Mouse (Mus musculus): Measurements from ENCODE around the gene Dnal4. TPM values are rescaled to one million over a fixed set of nuclear protein-coding genes. Genes with fewer than 3 reads are reported as not detected.

Gene Dnal4
- polyA plus RNA-seq, 1 experiment from 2014 or later = 28.6 TPM

DNA sequence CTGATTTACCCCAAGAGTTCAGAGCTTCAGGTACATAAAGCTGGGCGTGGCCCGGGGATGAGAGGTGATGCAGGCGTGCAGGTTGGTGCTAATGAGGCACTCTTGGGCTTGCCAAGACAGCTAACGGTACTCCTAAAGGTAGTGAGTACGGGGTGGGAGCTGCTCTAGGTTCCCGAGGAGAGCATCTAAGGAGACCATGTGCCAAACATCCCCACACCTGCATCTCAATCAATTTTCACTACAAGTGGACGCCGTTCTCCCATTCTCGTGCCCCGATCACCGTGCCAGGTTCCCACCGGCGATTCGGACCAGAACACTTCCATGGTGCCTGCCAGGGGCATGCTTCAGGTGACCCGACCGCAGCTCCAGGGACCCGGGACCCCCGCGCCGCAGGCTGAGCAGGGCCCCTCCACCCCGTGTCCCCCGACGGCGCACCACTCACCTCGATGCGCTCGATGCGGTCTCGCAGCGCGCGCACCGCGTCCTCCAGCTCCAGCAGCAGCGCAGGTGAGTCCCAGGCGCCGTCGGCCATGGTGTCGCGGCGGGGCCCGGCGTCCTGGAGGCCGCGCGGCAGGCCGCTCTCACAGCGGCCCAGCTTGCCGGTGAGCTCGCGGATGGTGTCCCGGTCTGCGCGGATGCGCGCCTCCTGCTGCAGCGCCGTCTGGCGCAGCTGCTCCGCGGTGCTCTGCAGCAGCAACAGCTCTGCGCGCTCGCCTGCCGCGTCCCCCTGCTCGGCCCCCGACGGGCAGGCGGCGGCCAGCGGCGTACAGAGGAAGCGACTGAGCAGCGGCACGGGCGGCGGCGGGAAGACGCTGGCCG is 26.1 kb upstream of the Dnal4 start:
- no peak for ATAC-seq (replicated peaks; ENCODE audit: low FRiP score)
- peak overlapping the region; percentile 71 for H3K4me2 ChIP-seq
- WGBS = 5% methylated on average over 78 of the region's 81 CpGs
- H3K9ac ChIP-seq (ENCODE audit: low read depth, low read length) = no peak overlapping the region
- H3K9me3 ChIP-seq (ENCODE audit: control insufficient read depth, low read length) = no peaks in the 10 kb centered on the region
- H3K27ac ChIP-seq (ENCODE audit: low read depth, low read length) = no peak overlapping the region
- no peaks in the 10 kb centered on the region for H3K36me3 ChIP-seq (ENCODE audit: control insufficient read depth, insufficient read depth, low read length)
- peaks cover 82% of the 10 kb centered on the region for H3K27me3 ChIP-seq (replicated peaks; ENCODE audit: control insufficient read depth, insufficient read depth, low read length)
- peak overlapping the region; percentile 58 for H3K4me3 ChIP-seq (ENCODE audit: low read depth, low read length)
- DNase-seq (ENCODE audit: low spot score) = peak; percentile 44
- H3K4me1 ChIP-seq (replicated peaks; ENCODE audit: control insufficient read depth, insufficient read depth, low read length) = peaks cover 5% of the 10 kb centered on the region; the same call in 1 of the 2 replicates

DNA sequence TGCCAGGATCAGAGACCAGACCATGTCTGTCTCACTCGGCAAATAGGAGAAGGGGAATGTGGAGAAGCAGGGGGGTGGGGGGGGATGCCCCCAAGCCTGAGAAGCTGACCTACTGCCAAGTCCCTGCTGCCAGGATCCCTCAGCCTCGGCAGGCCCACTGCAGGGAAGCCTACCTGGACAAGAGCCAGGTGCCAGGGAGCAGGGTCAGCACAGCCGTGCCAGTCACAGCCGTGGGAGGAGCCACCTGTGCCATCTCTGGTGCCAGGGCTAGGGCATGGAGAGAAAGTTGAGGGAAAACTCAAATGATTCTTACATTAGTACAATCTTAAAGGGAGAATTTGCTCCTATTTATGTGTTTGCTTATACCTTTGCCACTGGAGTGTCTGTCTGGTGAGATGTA is 24.7 kb upstream of the Dnal4 start:
- no peak for ATAC-seq (replicated peaks; ENCODE audit: low FRiP score)
- H3K4me2 ChIP-seq = no peak overlapping the region
- peaks cover 79% of the 10 kb centered on the region for H3K27me3 ChIP-seq (replicated peaks; ENCODE audit: control insufficient read depth, insufficient read depth, low read length)
- H3K36me3 ChIP-seq (ENCODE audit: control insufficient read depth, insufficient read depth, low read length) = no peaks in the 10 kb centered on the region
- DNase-seq (ENCODE audit: low spot score) = no peak
- H3K4me3 ChIP-seq (ENCODE audit: low read depth, low read length) = no peak overlapping the region
- H3K27ac ChIP-seq (ENCODE audit: low read depth, low read length) = no peak overlapping the region
- 60% methylated on average over 4 of the region's 4 CpGs for WGBS
- peaks cover 5% of the 10 kb centered on the region; the same call in 1 of the 2 replicates for H3K4me1 ChIP-seq (replicated peaks; ENCODE audit: control insufficient read depth, insufficient read depth, low read length)
- H3K9me3 ChIP-seq (ENCODE audit: control insufficient read depth, low read length) = no peaks in the 10 kb centered on the region
- H3K9ac ChIP-seq (ENCODE audit: low read depth, low read length) = no peak overlapping the region

DNA sequence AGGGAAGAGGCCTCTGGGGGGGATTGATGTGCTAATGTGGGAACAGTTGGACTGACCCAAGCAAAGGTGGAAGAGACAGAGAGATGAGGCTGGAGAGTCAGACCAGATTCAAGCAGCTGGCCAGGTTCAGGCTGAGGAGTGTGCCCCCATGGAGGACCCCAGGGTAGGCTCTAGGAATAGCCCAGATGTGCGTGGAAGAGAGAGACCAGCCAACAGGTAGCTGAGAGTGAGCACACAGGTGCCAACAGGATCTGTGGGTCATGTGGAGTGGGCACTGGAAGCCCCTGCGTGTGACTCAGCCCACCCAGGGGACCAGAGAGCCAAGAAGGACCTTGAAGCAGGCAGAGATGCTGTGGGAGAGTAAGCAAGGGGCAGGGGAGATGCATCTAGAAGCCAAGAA is 24.0 kb upstream of the Dnal4 start:
- no peak for ATAC-seq (replicated peaks; ENCODE audit: low FRiP score)
- H3K36me3 ChIP-seq (ENCODE audit: control insufficient read depth, insufficient read depth, low read length) = no peaks in the 10 kb centered on the region
- no peak overlapping the region for H3K27ac ChIP-seq (ENCODE audit: low read depth, low read length)
- no peak overlapping the region for H3K9ac ChIP-seq (ENCODE audit: low read depth, low read length)
- H3K4me1 ChIP-seq (replicated peaks; ENCODE audit: control insufficient read depth, insufficient read depth, low read length) = peaks cover 5% of the 10 kb centered on the region; the same call in 1 of the 2 replicates
- DNase-seq (ENCODE audit: low spot score) = no peak
- H3K9me3 ChIP-seq (ENCODE audit: control insufficient read depth, low read length) = no peaks in the 10 kb centered on the region
- WGBS = 59% methylated on average over 2 of the region's 2 CpGs
- H3K4me3 ChIP-seq (ENCODE audit: low read depth, low read length) = no peak overlapping the region
- H3K4me2 ChIP-seq = no peak overlapping the region
- peaks cover 72% of the 10 kb centered on the region for H3K27me3 ChIP-seq (replicated peaks; ENCODE audit: control insufficient read depth, insufficient read depth, low read length)

DNA sequence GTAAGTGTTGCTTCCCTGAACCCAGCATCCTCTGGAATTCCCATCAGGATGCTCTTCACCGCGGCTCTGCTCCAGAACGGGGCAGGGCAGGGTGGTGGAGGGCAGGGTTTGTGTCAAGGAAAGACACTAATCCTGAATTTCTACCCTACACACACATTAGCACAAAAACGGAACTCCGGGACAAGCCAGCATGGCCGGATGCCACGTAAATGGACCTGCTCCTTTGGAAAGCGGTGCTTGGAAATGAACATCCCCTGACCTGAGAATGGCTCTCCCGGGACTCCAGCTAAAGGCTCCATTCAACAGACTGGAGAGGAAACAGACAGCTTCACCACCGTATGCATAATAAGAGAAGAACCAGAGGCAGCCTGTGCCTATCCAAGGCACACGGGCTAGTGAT is 23.1 kb upstream of the Dnal4 start:
- Histone ChIP-seq H3K4me1 (replicated peaks; ENCODE audit: control insufficient read depth, insufficient read depth, low read length) (peaks cover 5% of the 10 kb centered on the region; the same call in 1 of the 2 replicates), H3K9me3 (ENCODE audit: control insufficient read depth, low read length) (no peaks in the 10 kb centered on the region), H3K27ac (ENCODE audit: low read depth, low read length) (no peak overlapping the region), H3K4me3 (ENCODE audit: low read depth, low read length) (no peak overlapping the region), H3K27me3 (replicated peaks; ENCODE audit: control insufficient read depth, insufficient read depth, low read length) (peaks cover 63% of the 10 kb centered on the region), H3K36me3 (ENCODE audit: control insufficient read depth, insufficient read depth, low read length) (no peaks in the 10 kb centered on the region), H3K9ac (ENCODE audit: low read depth, low read length) (no peak overlapping the region), H3K4me2 (no peak overlapping the region)
- ATAC-seq (replicated peaks; ENCODE audit: low FRiP score) = no peak
- 66% methylated on average over 11 of the region's 11 CpGs for WGBS
- no peak for DNase-seq (ENCODE audit: low spot score)

DNA sequence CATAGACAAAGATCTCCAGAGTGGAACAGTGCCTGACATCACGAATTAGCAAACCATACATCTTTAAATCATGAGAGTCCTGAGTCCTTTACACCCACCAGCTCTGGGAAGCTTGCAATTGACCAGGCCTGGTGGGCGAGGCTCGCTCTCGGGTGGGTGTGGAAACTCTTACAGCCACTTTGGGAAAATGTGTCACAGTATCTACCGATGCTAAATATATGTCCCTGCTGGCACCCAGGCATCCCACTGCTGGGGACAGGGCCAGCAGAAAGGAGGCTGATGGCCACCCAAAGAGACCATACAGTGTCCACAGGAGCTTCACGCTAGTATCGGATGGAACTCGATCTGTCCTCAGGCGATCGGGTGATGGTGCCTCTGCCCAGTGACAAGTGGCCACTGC is 20.9 kb upstream of the Dnal4 start:
- ATAC-seq (replicated peaks; ENCODE audit: low FRiP score) (no peak), DNase-seq (ENCODE audit: low spot score) (no peak)
- no peaks in the 10 kb centered on the region for H3K9me3 ChIP-seq (ENCODE audit: control insufficient read depth, low read length)
- H3K36me3 ChIP-seq (ENCODE audit: control insufficient read depth, insufficient read depth, low read length) = no peaks in the 10 kb centered on the region
- no peaks in the 10 kb centered on the region for H3K4me1 ChIP-seq (replicated peaks; ENCODE audit: control insufficient read depth, insufficient read depth, low read length)
- H3K4me2 ChIP-seq = no peak overlapping the region
- H3K27ac ChIP-seq (ENCODE audit: low read depth, low read length) = no peak overlapping the region
- WGBS = 87% methylated on average over 10 of the region's 10 CpGs
- peaks cover 55% of the 10 kb centered on the region for H3K27me3 ChIP-seq (replicated peaks; ENCODE audit: control insufficient read depth, insufficient read depth, low read length)
- no peak overlapping the region for H3K9ac ChIP-seq (ENCODE audit: low read depth, low read length)
- H3K4me3 ChIP-seq (ENCODE audit: low read depth, low read length) = no peak overlapping the region

DNA sequence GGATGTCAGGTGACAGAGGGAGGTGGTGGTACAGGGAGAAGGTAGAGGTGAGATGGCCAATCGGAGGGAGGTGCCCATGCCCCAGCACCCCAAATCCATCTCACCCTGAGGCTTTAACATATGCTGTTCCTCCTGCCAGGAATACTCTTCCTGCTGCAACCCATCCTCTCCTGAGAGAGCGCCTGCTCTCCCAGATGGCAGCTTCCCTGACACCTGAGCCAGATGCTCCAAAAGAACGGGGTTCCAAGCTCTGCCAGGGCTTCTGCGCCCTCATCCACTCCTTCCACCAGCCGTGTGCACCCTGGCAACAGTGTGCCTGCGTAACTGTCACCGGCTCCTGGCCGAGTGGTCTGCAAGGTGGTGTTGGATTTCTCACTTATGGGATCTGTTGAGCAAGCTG is 20.0 kb upstream of the Dnal4 start:
- ATAC-seq (replicated peaks; ENCODE audit: low FRiP score) (no peak), DNase-seq (ENCODE audit: low spot score) (no peak)
- no peak overlapping the region for H3K27ac ChIP-seq (ENCODE audit: low read depth, low read length)
- H3K4me3 ChIP-seq (ENCODE audit: low read depth, low read length) = no peak overlapping the region
- WGBS = 81% methylated on average over 8 of the region's 8 CpGs
- no peak overlapping the region for H3K9ac ChIP-seq (ENCODE audit: low read depth, low read length)
- H3K4me2 ChIP-seq = no peak overlapping the region
- H3K4me1 ChIP-seq (replicated peaks; ENCODE audit: control insufficient read depth, insufficient read depth, low read length) = no peaks in the 10 kb centered on the region
- H3K36me3 ChIP-seq (ENCODE audit: control insufficient read depth, insufficient read depth, low read length) = no peaks in the 10 kb centered on the region
- H3K27me3 ChIP-seq (replicated peaks; ENCODE audit: control insufficient read depth, insufficient read depth, low read length) = peaks cover 55% of the 10 kb centered on the region
- no peaks in the 10 kb centered on the region for H3K9me3 ChIP-seq (ENCODE audit: control insufficient read depth, low read length)

DNA sequence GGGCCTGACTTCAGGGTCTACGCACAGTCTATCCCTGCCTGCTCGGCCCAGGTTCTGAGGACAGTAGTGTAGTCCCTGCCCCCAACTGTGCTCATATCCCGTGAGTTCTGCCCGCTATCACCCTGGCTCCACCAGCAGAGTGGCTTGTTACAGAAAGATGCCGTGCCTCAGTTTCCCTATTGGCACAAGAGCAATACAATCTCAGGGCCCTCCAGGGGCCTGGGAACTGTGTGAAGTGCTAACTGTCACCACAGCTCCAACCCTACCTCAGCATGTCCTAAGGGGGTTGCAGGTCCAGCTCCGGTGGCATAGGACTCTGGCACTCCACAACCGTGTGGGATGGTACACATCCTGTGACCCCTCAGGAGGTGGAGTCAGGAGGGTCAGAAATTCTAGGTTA is 19.4 kb upstream of the Dnal4 start:
- H3K4me3 ChIP-seq (ENCODE audit: low read depth, low read length) = no peak overlapping the region
- no peak overlapping the region for H3K27ac ChIP-seq (ENCODE audit: low read depth, low read length)
- no peaks in the 10 kb centered on the region for H3K4me1 ChIP-seq (replicated peaks; ENCODE audit: control insufficient read depth, insufficient read depth, low read length)
- H3K27me3 ChIP-seq (replicated peaks; ENCODE audit: control insufficient read depth, insufficient read depth, low read length) = peaks cover 51% of the 10 kb centered on the region
- no peak overlapping the region for H3K9ac ChIP-seq (ENCODE audit: low read depth, low read length)
- no peak for DNase-seq (ENCODE audit: low spot score)
- no peaks in the 10 kb centered on the region for H3K36me3 ChIP-seq (ENCODE audit: control insufficient read depth, insufficient read depth, low read length)
- H3K9me3 ChIP-seq (ENCODE audit: control insufficient read depth, low read length) = no peaks in the 10 kb centered on the region
- ATAC-seq (replicated peaks; ENCODE audit: low FRiP score) = no peak
- WGBS = 76% methylated on average over 7 of the region's 7 CpGs
- H3K4me2 ChIP-seq = no peak overlapping the region

DNA sequence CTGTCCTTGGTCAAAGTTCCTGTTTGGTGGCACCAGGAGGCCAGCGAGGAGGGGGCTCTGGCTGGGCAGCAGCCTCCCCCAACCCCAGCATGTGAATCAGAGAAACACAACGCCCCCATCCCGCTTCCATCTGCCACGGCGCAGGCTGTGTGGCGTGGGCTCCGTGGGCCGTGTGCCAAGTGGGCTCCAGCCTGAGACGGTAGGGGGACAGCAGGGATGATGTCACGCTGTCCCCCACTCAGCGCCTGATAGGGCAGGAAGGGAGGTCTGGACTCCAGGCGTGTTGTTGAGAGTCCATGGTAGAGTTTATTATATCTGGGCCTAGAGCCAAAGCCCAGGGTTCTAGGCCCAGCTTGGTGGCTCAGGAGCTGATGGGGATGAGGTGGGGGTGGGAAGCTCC is 18.6 kb upstream of the Dnal4 start:
- DNase-seq (ENCODE audit: low spot score) = no peak
- no peak for ATAC-seq (replicated peaks; ENCODE audit: low FRiP score)
- no peaks in the 10 kb centered on the region for H3K9me3 ChIP-seq (ENCODE audit: control insufficient read depth, low read length)
- H3K4me3 ChIP-seq (ENCODE audit: low read depth, low read length) = no peak overlapping the region
- H3K4me1 ChIP-seq (replicated peaks; ENCODE audit: control insufficient read depth, insufficient read depth, low read length) = no peaks in the 10 kb centered on the region
- no peak overlapping the region for H3K27ac ChIP-seq (ENCODE audit: low read depth, low read length)
- H3K27me3 ChIP-seq (replicated peaks; ENCODE audit: control insufficient read depth, insufficient read depth, low read length) = peaks cover 46% of the 10 kb centered on the region
- H3K36me3 ChIP-seq (ENCODE audit: control insufficient read depth, insufficient read depth, low read length) = no peaks in the 10 kb centered on the region
- 76% methylated on average over 12 of the region's 12 CpGs for WGBS
- no peak overlapping the region for H3K9ac ChIP-seq (ENCODE audit: low read depth, low read length)
- H3K4me2 ChIP-seq = no peak overlapping the region

DNA sequence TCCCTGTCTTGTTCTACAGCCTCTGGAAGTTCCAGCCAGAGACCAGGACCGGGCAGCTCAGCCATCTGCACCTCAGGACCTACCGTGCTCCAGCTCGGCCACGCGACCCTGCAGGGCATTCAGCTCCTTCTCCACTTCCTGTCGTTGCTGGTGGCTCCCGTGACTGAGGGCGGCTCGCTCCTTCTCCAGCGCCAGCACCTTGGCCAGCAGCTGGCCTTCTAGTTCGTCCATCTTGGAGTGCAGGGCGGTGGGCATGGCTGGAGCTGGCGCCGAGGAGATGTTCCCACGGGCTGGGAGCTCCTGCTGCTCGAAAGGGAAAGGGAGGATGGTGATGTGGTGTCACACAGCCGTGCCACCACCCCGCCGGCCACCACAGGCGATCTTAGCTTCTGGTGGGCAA is 16.5 kb upstream of the Dnal4 start:
- H3K4me3 ChIP-seq (ENCODE audit: low read depth, low read length) = no peak overlapping the region
- no peaks in the 10 kb centered on the region for H3K4me1 ChIP-seq (replicated peaks; ENCODE audit: control insufficient read depth, insufficient read depth, low read length)
- no peak overlapping the region for H3K4me2 ChIP-seq
- DNase-seq (ENCODE audit: low spot score) (peak; percentile 41), ATAC-seq (replicated peaks; ENCODE audit: low FRiP score) (no peak)
- no peaks in the 10 kb centered on the region for H3K36me3 ChIP-seq (ENCODE audit: control insufficient read depth, insufficient read depth, low read length)
- H3K9me3 ChIP-seq (ENCODE audit: control insufficient read depth, low read length) = no peaks in the 10 kb centered on the region
- no peak overlapping the region for H3K9ac ChIP-seq (ENCODE audit: low read depth, low read length)
- 18% methylated on average over 20 of the region's 20 CpGs for WGBS
- H3K27ac ChIP-seq (ENCODE audit: low read depth, low read length) = no peak overlapping the region
- peaks cover 34% of the 10 kb centered on the region for H3K27me3 ChIP-seq (replicated peaks; ENCODE audit: control insufficient read depth, insufficient read depth, low read length)
